Mouse (Mus musculus) testis, adult 2 months (tissue): ENCODE data around the gene Ccdc186. TPM values are rescaled to one million over a fixed set of nuclear protein-coding genes. Genes with fewer than 3 reads are reported as not detected.

Source experiments
- H3K27ac ChIP-seq: fragments of 200-500 bp; 2 replicates; pipeline ENCODE4 v1.5.1; 2012; ENCODE audit warnings: low read depth, low read length; ENCODE audit not compliant: control insufficient read depth, insufficient read depth
- H3K27me3 ChIP-seq: fragments of 200-500 bp; 2 replicates; pipeline ENCODE4 v1.6.1; 2012; ENCODE audit warnings: mild to moderate bottlenecking, low read length, moderate library complexity; ENCODE audit not compliant: control insufficient read depth, insufficient read depth
- H3K36me3 ChIP-seq: fragments of 200-500 bp; 2 replicates; pipeline ENCODE4 v1.6.1; 2012; ENCODE audit warnings: mild to moderate bottlenecking, low read length; ENCODE audit not compliant: control insufficient read depth, insufficient read depth
- H3K4me1 ChIP-seq: fragments of 200-500 bp; 2 replicates; pipeline ENCODE4 v1.6.1; 2012; ENCODE audit warnings: low read length; ENCODE audit not compliant: control insufficient read depth, insufficient read depth
- H3K4me3 ChIP-seq: fragments of 200-500 bp; 2 replicates; pipeline ENCODE4 v1.5.1; 2012; ENCODE audit warnings: low read depth, mild to moderate bottlenecking, low read length, moderate library complexity, mixed read lengths; ENCODE audit not compliant: control insufficient read depth
- CTCF ChIP-seq: fragments of 200-500 bp; IDR thresholded peaks from 2 replicates; pipeline ENCODE4 v1.5.1; 2012; ENCODE audit warnings: low read depth, mild to moderate bottlenecking, inconsistent platforms, low read length, moderate library complexity; ENCODE audit not compliant: control insufficient read depth, insufficient read depth, insufficient replicate concordance
- POLR2A ChIP-seq: fragments of 200-500 bp; IDR thresholded peaks from 2 replicates; pipeline ENCODE4 v1.6.1; 2012; ENCODE audit warnings: low read depth, mild to moderate bottlenecking, inconsistent platforms, low read length, moderate library complexity; ENCODE audit not compliant: control insufficient read depth
- polyA plus RNA-seq: library from polyadenylated mRNA; depleted of rRNA; stranded (reverse); fragments of >200 nt; gene quantifications from 2 replicates; pipeline ENCODE4 v1.2.3, GENCODE M21; 2012

Ccdc186 gene
- polyA plus RNA-seq, 1 experiment = 13.5 TPM

DNA sequence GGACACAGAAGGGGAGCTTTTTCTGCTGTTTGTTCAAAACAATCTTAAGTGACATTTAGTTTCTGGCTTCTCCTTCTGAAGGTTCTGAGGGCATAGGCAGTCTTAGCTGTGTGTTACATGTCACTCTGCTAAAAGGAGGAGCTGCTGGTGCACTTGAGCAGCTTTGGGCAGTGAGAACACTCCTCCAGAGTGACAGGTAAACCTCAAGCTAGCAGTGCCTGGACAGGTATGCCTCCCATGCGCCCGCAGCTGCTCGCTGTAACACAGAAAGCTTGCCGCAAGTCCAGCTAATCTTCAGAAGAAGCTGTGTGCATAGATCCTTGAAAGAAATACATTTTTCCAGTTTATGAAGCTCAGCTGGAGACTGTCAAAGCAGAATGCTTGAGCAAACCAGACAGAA lies 8.2 kb upstream of the Ccdc186 start:
- Histone ChIP-seq H3K36me3 (peaks cover 1% of the 10 kb centered on the region), H3K27me3 (no peaks in the 10 kb centered on the region), H3K4me1 (peaks cover 8% of the 10 kb centered on the region), H3K4me3 (peak overlapping the region; percentile 84), H3K27ac (peak overlapping the region; percentile 89)
- no peak for TF ChIP-seq CTCF
- no peak for TF ChIP-seq POLR2A

DNA sequence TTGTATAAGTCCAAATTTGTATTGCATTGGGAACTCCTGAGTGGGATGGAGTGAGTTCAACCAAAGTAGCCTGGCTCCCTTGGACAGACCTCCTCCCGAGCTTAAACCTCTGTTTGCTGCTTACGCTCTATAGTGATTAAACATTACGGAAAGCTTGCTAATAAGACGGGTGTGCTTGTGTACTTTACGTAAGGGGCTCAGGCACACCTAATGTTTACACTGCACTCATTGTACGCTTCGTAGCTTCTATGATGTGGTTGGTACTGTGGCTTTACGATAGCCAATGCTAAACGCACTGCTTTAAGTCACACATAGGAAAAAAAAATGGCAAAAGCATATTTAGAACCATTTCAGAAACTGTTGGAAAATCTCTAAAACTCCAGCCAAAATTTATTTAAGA lies 7.3 kb upstream of the Ccdc186 start:
- H3K27ac ChIP-seq = no peak overlapping the region
- TF ChIP-seq POLR2A (no peak), CTCF (no peak)
- peak overlapping the region; percentile 42; the same call in 1 of the 2 replicates for H3K4me3 ChIP-seq
- H3K36me3 ChIP-seq = peaks cover 1% of the 10 kb centered on the region; the same call in 1 of the 2 replicates
- H3K4me1 ChIP-seq = peaks cover 8% of the 10 kb centered on the region
- no peaks in the 10 kb centered on the region for H3K27me3 ChIP-seq

DNA sequence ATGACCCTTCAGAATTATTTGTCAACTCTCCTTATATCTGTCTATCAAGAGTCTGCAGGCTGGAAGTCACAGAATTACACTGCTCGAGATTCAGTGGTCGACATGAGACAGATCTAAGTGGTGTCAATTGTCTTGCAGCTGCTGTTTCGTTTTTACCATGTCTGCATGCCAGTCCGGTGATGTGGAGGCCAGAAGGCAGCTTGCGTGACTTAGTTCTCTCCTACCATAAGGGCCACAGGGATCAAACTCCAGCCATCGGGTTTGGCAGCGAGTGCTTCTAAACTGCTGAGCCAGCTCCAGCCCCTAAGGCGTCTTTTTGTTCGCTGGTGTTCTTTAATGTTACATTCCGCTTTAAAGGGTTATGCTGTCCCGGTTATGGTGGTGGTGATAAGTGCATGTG lies 6.3 kb upstream of the Ccdc186 start:
- H3K36me3 ChIP-seq = peaks cover 1% of the 10 kb centered on the region; the same call in 1 of the 2 replicates
- no peak for TF ChIP-seq CTCF
- no peak for TF ChIP-seq POLR2A
- H3K4me1 ChIP-seq = peaks cover 8% of the 10 kb centered on the region
- H3K4me3 ChIP-seq = peak overlapping the region; percentile 14; the same call in 1 of the 2 replicates
- H3K27ac ChIP-seq = no peak overlapping the region
- no peaks in the 10 kb centered on the region for H3K27me3 ChIP-seq

DNA sequence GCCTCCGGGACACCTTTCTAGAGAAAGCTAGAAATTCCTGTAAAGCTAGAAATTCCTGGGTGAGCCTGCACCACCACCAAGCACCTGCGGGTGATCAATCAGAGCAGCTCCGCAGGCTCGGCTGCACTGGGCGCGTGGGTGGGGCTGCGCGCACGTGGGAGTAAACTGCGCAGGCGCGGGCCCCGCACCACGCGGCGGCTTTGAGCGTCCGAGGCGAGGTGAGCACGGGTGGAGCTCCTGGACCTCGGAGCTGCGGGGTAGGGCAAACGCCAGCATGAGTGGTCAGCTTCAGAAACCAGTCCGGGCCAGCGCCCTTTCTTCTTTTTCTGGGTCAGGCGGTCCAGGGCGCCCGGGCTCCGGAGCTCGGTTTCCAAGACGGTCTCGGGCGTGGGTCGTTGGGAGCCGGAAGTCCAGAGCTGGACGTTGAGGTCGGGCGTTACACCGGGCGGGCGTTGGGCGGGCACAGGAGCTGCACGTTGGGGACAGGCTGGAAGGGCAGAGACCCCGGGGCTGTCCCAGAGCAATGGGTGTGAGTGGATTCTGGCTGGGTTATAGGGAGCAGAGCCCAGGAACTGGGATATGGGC lies 4.1 kb upstream of the Ccdc186 start, which contains the start of gene Tdrd1:
TSS of gene Tdrd1 (plus strand) at position 163 of the 585 bp plus-strand sequence.
- TF ChIP-seq POLR2A (peak; percentile 66), CTCF (no peak)
- peaks cover 1% of the 10 kb centered on the region; the same call in 1 of the 2 replicates for H3K36me3 ChIP-seq
- H3K27ac ChIP-seq = peak within 1 kb of the TSS; percentile 98
- H3K27me3 ChIP-seq = no peaks in the 10 kb centered on the region
- H3K4me1 ChIP-seq = peaks cover 10% of the 10 kb centered on the region
- peak within 1 kb of the TSS; percentile 97 for H3K4me3 ChIP-seq

- TF ChIP-seq POLR2A = no peak
- TF ChIP-seq CTCF = no peak
- Histone ChIP-seq H3K36me3 (peaks cover 1% of the 10 kb centered on the region; the same call in 1 of the 2 replicates), H3K27ac (0 out of 2 replicates have a peak overlapping the region, but pooled peaks have one; percentile 40), H3K27me3 (no peaks in the 10 kb centered on the region), H3K4me3 (peak overlapping the region; percentile 99), H3K4me1 (peaks cover 12% of the 10 kb centered on the region)
Measured at GRCm38 (mm10) chr19:56822448-56822836, 452 bp upstream of the Ccdc186 start.

DNA sequence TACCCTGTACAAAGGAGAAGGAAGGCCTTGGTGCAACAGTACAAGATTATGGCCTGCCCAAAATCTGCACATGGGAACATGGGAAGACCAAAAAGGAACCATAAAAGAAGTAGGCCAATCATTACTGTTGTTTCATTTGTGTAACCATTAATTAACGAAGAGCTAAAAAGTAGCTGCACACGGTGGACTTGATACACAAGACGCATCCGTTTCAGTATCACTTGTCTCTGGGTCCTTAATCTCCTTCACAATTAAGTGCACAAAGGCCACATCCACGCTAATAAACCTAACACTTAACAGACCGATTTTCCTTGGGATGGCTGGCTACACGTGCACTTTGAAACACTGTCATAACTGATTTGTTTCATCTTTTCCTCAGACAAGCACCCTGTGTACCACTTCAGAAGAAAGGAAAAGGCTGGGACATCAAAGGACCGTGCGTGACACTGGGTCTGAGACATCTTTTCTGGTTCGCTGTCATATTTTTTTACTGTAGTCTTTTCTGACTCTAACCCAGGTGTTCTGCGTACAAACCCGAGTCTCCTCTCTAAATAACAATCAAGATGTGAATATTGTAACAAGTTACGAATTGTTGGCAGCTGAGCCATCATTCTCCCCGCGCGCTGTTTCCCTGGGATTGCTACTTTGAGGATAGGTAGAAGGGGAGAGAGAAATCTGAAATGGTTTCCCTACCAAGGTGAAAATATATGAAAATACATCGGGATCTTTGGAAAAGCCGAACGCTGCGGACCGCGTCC lies 771 bp downstream of the Ccdc186 start:
- no peaks in the 10 kb centered on the region for H3K27me3 ChIP-seq
- no peaks in the 10 kb centered on the region for H3K36me3 ChIP-seq
- H3K27ac ChIP-seq = peak overlapping the region; percentile 98
- H3K4me3 ChIP-seq = peak overlapping the region; percentile 99
- no peak for TF ChIP-seq CTCF
- TF ChIP-seq POLR2A = no peak
- peaks cover 11% of the 10 kb centered on the region for H3K4me1 ChIP-seq

- TF ChIP-seq CTCF (no peak), POLR2A (no peak)
- H3K27me3 ChIP-seq = no peaks in the 10 kb centered on the region
- no peaks in the 10 kb centered on the region; the same call in 1 of the 2 replicates for H3K36me3 ChIP-seq
- H3K4me1 ChIP-seq = peaks cover 4% of the 10 kb centered on the region
- H3K27ac ChIP-seq = no peak overlapping the region
- no peak overlapping the region for H3K4me3 ChIP-seq
Measured at GRCm38 (mm10) chr19:56817851-56818526, 4.0 kb downstream of the Ccdc186 start.
